Mouse (Mus musculus): ENCODE measurements around the gene Snta1. TPM values are rescaled to one million over a fixed set of nuclear protein-coding genes. Genes with fewer than 3 reads are reported as not detected.

Gene Snta1
- polyA plus RNA-seq, 1 experiment from 2014 or later = 2.2 TPM

DNA sequence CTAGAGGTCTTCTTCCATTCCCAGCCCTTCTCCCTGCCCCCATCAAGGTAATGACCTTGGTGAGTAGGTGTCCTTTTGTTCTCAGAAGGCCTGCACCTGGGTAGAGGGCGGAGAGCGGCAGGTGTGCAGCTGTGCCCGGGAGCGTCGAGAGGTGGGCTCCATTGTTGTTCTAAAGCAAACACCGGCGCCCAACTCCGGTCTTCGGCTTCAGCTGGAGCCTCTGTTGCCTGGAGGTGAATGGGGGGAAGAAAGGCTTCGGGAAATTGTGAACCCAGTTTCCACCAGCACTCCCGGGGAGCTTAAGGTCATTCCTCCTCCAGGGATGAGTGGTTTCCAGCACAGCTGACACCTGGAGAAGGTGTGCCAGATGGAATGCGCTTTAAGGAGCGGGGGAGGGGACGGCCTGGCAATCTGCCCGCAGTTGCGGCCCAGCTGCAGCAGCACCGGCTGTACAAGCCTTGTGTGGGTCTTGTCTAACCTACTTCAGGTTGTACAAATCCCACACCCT lies 20.0 kb upstream of the Snta1 start:
- Histone ChIP-seq H3K9me3 (ENCODE audit: control insufficient read depth, low read length) (no peaks in the 10 kb centered on the region), H3K4me2 (ENCODE audit: low read depth, severe bottlenecking) (peak overlapping the region; percentile 29; the same call in 1 of the 2 replicates), H3K4me3 (ENCODE audit: low read depth, low read length) (no peak overlapping the region), H3K27me3 (ENCODE audit: control insufficient read depth, insufficient read depth, low read length) (peaks cover 3% of the 10 kb centered on the region; the same call in 1 of the 2 replicates), H3K36me3 (ENCODE audit: control insufficient read depth, insufficient read depth, low read length) (no peaks in the 10 kb centered on the region), H3K9ac (ENCODE audit: low read length) (no peak overlapping the region; the same call in 1 of the 2 replicates), H3K4me1 (ENCODE audit: control insufficient read depth, insufficient read depth, low read length) (peaks cover 8% of the 10 kb centered on the region; the same call in 1 of the 2 replicates), H3K27ac (replicated peaks; ENCODE audit: low read depth, low read length) (no peak overlapping the region)
- DNase-seq (ENCODE audit: low spot score) = peak; percentile 73
- ATAC-seq (ENCODE audit: insufficient number of reproducible peaks, low FRiP score, low TSS enrichment, low read depth) = peak; percentile 62; the same call in 1 of the 2 replicates
- WGBS = 12% methylated on average over 17 of the region's 17 CpGs

DNA sequence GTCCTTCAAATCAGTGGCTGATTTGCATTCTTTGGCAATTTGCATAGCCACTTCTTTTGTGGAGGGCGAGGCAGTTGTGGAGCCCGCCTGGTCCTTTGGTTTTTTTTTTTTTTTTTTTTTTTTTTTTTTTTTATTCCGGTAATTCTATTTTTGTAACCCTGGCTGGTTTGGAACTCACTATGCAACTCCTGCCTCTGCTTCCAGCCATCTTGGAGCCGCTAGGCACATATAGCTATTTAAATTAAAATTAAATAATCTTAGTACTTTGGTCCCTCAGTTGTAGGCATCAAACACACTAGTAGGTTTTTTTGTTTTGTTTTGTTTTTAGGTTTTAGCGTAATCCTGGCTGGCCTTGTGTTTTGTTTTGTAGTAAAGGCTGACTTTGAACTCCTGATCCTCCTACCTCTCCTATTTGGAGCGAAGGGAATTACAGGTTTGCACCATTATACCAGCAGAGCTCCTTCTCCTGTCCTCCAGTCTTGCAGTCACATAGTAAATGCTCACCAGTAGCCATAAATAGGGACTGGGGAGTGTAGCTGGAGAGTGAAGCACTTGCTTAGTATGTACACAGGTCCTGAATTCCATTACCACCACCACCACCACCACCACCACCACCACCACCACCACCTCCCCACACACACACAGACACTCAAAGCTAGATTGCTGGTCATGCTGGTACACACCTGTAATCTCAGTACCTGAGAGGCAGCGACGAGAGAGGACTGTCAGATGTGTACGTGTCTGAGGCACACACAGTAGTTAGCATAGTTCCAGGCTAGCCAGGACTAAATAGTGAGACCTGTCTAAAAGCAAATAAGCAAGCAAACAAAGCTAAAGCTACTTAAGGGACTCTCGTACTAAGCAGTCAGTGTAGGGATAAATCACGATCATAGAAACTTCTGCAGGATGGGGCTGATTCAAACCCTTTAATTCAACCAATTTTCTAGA lies 19.3 kb upstream of the Snta1 start:
- H3K4me3 ChIP-seq (ENCODE audit: low read depth, low read length) = peak overlapping the region; percentile 32; the same call in 1 of the 2 replicates
- H3K4me2 ChIP-seq (ENCODE audit: low read depth, severe bottlenecking) = peak overlapping the region; percentile 65
- H3K9me3 ChIP-seq (ENCODE audit: control insufficient read depth, low read length) = no peaks in the 10 kb centered on the region
- no peak for DNase-seq (ENCODE audit: low spot score)
- H3K4me1 ChIP-seq (ENCODE audit: control insufficient read depth, insufficient read depth, low read length) = peaks cover 8% of the 10 kb centered on the region; the same call in 1 of the 2 replicates
- peaks cover 3% of the 10 kb centered on the region; the same call in 1 of the 2 replicates for H3K27me3 ChIP-seq (ENCODE audit: control insufficient read depth, insufficient read depth, low read length)
- H3K9ac ChIP-seq (ENCODE audit: low read length) = peak overlapping the region; percentile 75
- no peaks in the 10 kb centered on the region for H3K36me3 ChIP-seq (ENCODE audit: control insufficient read depth, insufficient read depth, low read length)
- H3K27ac ChIP-seq (replicated peaks; ENCODE audit: low read depth, low read length) = no peak overlapping the region
- WGBS = 31% methylated on average over 11 of the region's 11 CpGs
- ATAC-seq (ENCODE audit: insufficient number of reproducible peaks, low FRiP score, low TSS enrichment, low read depth) = no peak

DNA sequence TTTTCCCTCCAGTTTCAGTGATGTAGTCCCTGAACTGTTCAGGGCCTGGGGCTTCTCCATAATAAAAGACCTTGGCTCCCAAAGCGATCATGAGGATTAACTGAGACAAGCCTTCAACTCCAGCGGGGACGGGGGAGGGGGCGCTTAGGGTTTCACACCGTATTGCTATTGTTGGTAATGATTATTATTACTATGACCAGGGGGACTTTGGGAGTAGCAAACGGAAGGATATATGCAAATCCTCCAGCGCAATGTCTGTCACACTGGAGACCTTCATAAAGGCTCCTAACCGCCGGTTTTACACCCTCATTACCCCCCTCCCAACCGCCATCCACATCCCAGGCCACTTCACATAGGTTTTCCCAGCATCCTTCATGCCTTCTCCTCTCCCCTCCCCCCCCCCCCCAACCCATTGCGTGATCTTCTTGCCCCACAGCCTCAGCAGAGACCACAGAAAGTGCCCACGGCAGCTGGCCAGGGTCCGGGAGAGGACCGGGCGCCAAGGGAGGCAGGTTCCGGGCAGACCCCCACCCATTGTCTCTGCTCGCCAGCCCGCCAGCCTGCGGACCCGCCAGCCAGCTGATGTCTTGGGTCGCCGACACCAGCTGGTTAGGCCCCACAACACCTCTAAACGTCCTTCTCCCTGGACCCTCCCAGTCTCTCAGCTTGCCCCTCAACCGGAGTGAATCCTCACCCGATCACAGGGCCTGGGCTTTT lies 18.4 kb upstream of the Snta1 start:
- H3K27ac ChIP-seq (replicated peaks; ENCODE audit: low read depth, low read length) = no peak overlapping the region
- no peaks in the 10 kb centered on the region for H3K36me3 ChIP-seq (ENCODE audit: control insufficient read depth, insufficient read depth, low read length)
- DNase-seq (ENCODE audit: low spot score) = peak; percentile 64
- peaks cover 3% of the 10 kb centered on the region; the same call in 1 of the 2 replicates for H3K27me3 ChIP-seq (ENCODE audit: control insufficient read depth, insufficient read depth, low read length)
- H3K9ac ChIP-seq (ENCODE audit: low read length) = peak overlapping the region; percentile 75
- WGBS = 2% methylated on average over 25 of the region's 25 CpGs
- H3K4me3 ChIP-seq (ENCODE audit: low read depth, low read length) = peak overlapping the region; percentile 32
- peaks cover 12% of the 10 kb centered on the region for H3K4me1 ChIP-seq (ENCODE audit: control insufficient read depth, insufficient read depth, low read length)
- H3K4me2 ChIP-seq (ENCODE audit: low read depth, severe bottlenecking) = peak overlapping the region; percentile 65
- ATAC-seq (ENCODE audit: insufficient number of reproducible peaks, low FRiP score, low TSS enrichment, low read depth) = no peak
- H3K9me3 ChIP-seq (ENCODE audit: control insufficient read depth, low read length) = no peaks in the 10 kb centered on the region

DNA sequence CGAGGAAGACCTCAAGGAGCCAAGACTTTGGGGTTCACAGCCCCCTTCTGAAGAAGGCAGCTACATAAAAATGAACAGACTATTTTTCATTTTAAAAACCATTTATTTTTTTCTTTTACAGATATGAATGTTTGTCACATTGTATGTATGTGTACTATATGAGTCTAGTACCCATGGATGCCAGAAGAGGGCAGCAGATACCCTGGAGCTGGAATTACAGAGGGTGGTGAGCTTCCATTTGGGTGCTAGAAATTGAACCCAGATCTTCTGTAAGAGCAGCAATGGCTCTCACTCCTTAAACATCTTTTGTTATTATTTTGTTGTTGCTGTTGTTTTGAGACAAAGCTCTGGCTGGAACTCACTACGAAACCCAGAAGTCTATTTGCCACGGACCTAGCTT lies 17.6 kb upstream of the Snta1 start:
- DNase-seq (ENCODE audit: low spot score) (no peak), ATAC-seq (ENCODE audit: insufficient number of reproducible peaks, low FRiP score, low TSS enrichment, low read depth) (no peak)
- Histone ChIP-seq H3K4me1 (ENCODE audit: control insufficient read depth, insufficient read depth, low read length) (peaks cover 12% of the 10 kb centered on the region), H3K27me3 (ENCODE audit: control insufficient read depth, insufficient read depth, low read length) (peaks cover 3% of the 10 kb centered on the region; the same call in 1 of the 2 replicates), H3K36me3 (ENCODE audit: control insufficient read depth, insufficient read depth, low read length) (no peaks in the 10 kb centered on the region), H3K27ac (replicated peaks; ENCODE audit: low read depth, low read length) (no peak overlapping the region), H3K4me3 (ENCODE audit: low read depth, low read length) (no peak overlapping the region), H3K9me3 (ENCODE audit: control insufficient read depth, low read length) (no peaks in the 10 kb centered on the region), H3K9ac (ENCODE audit: low read length) (no peak overlapping the region), H3K4me2 (ENCODE audit: low read depth, severe bottlenecking) (no peak overlapping the region)
- WGBS = 90% methylated on average over 3 of the region's 3 CpGs

DNA sequence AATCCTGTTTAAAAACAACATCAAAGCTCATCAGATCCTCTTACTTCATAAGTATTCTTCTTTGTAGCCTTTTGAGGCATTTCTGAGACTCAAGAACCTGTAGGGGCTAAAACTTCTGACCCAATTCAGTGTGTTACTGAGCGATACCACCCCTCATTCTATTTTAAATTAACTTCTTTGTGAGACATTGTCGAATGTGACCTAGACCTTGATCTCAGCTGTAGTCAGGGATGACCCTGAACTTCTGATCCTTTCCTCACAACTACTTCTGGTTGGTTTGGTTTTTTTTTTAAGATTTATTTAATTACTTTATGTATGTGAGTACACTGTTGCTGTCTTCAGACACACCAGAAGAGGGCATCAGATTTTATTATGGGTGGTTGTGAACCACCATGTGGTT lies 15.6 kb upstream of the Snta1 start:
- Histone ChIP-seq H3K27ac (replicated peaks; ENCODE audit: low read depth, low read length) (no peak overlapping the region), H3K4me2 (ENCODE audit: low read depth, severe bottlenecking) (no peak overlapping the region), H3K9me3 (ENCODE audit: control insufficient read depth, low read length) (no peaks in the 10 kb centered on the region), H3K27me3 (ENCODE audit: control insufficient read depth, insufficient read depth, low read length) (peaks cover 3% of the 10 kb centered on the region; the same call in 1 of the 2 replicates), H3K9ac (ENCODE audit: low read length) (no peak overlapping the region), H3K36me3 (ENCODE audit: control insufficient read depth, insufficient read depth, low read length) (no peaks in the 10 kb centered on the region), H3K4me3 (ENCODE audit: low read depth, low read length) (no peak overlapping the region), H3K4me1 (ENCODE audit: control insufficient read depth, insufficient read depth, low read length) (peaks cover 12% of the 10 kb centered on the region)
- WGBS = 91% methylated on average over 2 of the region's 2 CpGs
- ATAC-seq (ENCODE audit: insufficient number of reproducible peaks, low FRiP score, low TSS enrichment, low read depth) = no peak
- no peak for DNase-seq (ENCODE audit: low spot score)

DNA sequence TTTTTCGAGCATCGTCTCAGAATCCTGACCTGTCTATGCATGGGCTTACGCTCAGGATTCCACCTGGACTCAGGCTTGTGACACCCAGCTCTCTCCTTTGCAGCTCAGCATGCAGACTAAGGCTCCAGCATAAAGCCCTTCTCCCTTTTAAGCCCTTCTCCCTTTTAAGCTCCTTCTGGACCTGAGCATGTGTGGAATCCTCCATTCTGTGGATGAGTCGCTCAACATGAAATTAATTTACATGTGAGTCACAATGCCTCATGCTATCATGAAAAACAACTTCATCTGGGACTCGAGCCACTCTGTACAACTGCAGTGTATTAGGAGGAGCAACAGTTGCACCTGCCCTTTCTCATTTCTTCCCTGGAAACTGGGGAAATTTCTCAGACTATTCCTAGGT lies 14.3 kb upstream of the Snta1 start:
- DNase-seq (ENCODE audit: low spot score) = no peak
- Histone ChIP-seq H3K9ac (ENCODE audit: low read length) (no peak overlapping the region), H3K36me3 (ENCODE audit: control insufficient read depth, insufficient read depth, low read length) (no peaks in the 10 kb centered on the region), H3K9me3 (ENCODE audit: control insufficient read depth, low read length) (no peaks in the 10 kb centered on the region), H3K4me2 (ENCODE audit: low read depth, severe bottlenecking) (no peak overlapping the region), H3K27ac (replicated peaks; ENCODE audit: low read depth, low read length) (no peak overlapping the region), H3K4me3 (ENCODE audit: low read depth, low read length) (no peak overlapping the region), H3K27me3 (ENCODE audit: control insufficient read depth, insufficient read depth, low read length) (no peaks in the 10 kb centered on the region), H3K4me1 (ENCODE audit: control insufficient read depth, insufficient read depth, low read length) (peaks cover 8% of the 10 kb centered on the region; the same call in 1 of the 2 replicates)
- ATAC-seq (ENCODE audit: insufficient number of reproducible peaks, low FRiP score, low TSS enrichment, low read depth) = no peak
- 72% methylated on average over 5 of the region's 5 CpGs for WGBS

DNA sequence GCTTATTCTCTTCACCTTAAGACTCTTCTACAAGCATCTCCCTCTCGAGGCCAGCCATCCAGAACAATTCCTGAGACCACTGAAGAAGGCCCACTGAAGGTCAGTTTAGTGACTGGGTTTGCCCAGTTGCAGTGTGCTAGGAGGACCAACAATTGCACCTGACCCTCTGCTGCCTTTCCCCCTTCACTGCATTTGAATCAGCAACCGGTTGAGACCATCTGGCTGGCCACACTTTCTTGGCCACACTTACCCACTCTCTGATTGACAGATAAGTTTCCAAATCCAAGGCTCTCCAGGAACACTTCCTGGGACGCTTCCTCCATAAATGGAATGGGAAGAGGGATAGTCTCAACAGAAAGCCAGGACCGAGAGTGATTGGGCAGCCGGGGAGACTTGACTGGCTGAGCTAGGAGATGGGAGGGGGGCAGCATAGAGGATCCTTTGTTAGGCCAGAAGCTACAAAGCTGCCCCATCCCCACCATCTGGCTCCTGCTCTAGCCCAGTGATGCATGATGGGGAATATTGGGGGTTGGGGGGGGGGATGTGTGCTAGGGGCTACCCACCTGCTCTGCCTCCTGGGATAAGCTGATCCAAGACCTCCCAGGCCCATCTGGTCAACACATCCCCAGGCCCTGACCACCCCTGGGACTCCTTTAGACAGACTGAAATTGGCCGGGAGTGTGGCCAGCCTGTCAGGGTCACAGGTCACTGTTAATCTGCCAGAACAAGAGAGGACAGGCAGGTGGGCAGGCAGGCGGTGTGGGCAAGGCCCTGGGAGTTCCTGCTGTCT lies 13.2 kb upstream of the Snta1 start:
- WGBS = 39% methylated on average over 7 of the region's 7 CpGs
- peak; percentile 57; the same call in 1 of the 2 replicates for ATAC-seq (ENCODE audit: insufficient number of reproducible peaks, low FRiP score, low TSS enrichment, low read depth)
- no peak overlapping the region for H3K9ac ChIP-seq (ENCODE audit: low read length)
- H3K9me3 ChIP-seq (ENCODE audit: control insufficient read depth, low read length) = no peaks in the 10 kb centered on the region
- no peak overlapping the region for H3K4me2 ChIP-seq (ENCODE audit: low read depth, severe bottlenecking)
- H3K36me3 ChIP-seq (ENCODE audit: control insufficient read depth, insufficient read depth, low read length) = no peaks in the 10 kb centered on the region
- peaks cover 4% of the 10 kb centered on the region; the same call in 1 of the 2 replicates for H3K4me1 ChIP-seq (ENCODE audit: control insufficient read depth, insufficient read depth, low read length)
- peak; percentile 40 for DNase-seq (ENCODE audit: low spot score)
- no peaks in the 10 kb centered on the region for H3K27me3 ChIP-seq (ENCODE audit: control insufficient read depth, insufficient read depth, low read length)
- H3K4me3 ChIP-seq (ENCODE audit: low read depth, low read length) = no peak overlapping the region
- peak overlapping the region; percentile 18 for H3K27ac ChIP-seq (replicated peaks; ENCODE audit: low read depth, low read length)

All from limb, embryonic 11.5 days (tissue).